Mouse (Mus musculus) layer of hippocampus, postnatal 10 days (tissue): ENCODE measurements at regions not wholly inside any gene's neighbourhood (a gene's known extent, or its start where the extent isn't known, plus 50 kb on each side); places are given as distances from the start of the nearest gene placed in this dataset.

Source experiments
- DNase-seq, 2 experiments: peaks; one replicate each; pipeline ENCODE4 v3.0.0; 2021; ENCODE audit warnings: low spot score in 2 of 2
- microRNA-seq, 2 experiments: library from miRNA; unstranded; fragments of <30 nt; microRNA quantifications; one replicate each; pipeline ENCODE4 v1.2.0; 2021

GRCm38 (mm10) chr16:50717306-50718017, 126.5 kb upstream of the Ccdc54 start:
- DNase-seq = peak; percentile 63 to 66

GRCm38 (mm10) chr16:50709727-50710126, 118.8 kb upstream of the Ccdc54 start:
- DNase-seq = no peak

- DNase-seq = no peak
These were observed 117.0 kb upstream of the Ccdc54 start for GRCm38 (mm10) chr16:50707906-50708305.

- DNase-seq = no peak
These were observed 115.0 kb upstream of the Ccdc54 start for GRCm38 (mm10) chr16:50705921-50706320.

- no peak for DNase-seq
These were observed 110.0 kb upstream of the Ccdc54 start for GRCm38 (mm10) chr16:50700811-50701517.

GRCm38 (mm10) chr16:50700123-50700522, 109.2 kb upstream of the Ccdc54 start:
- DNase-seq = no peak

GRCm38 (mm10) chr16:50697722-50698121, 106.8 kb upstream of the Ccdc54 start:
- no peak for DNase-seq

GRCm38 (mm10) chr16:50696052-50696451, 105.1 kb upstream of the Ccdc54 start:
- DNase-seq = no peak

- DNase-seq = no peak
These were observed 103.1 kb upstream of the Ccdc54 start for GRCm38 (mm10) chr16:50694045-50694444.

- DNase-seq = no peak
These were observed 99.9 kb upstream of the Ccdc54 start for GRCm38 (mm10) chr16:50690818-50691217.

GRCm38 (mm10) chr16:50689525-50689924, 98.6 kb upstream of the Ccdc54 start:
- DNase-seq = no peak

- DNase-seq = no peak
These were observed 98.0 kb upstream of the Ccdc54 start for GRCm38 (mm10) chr16:50688818-50689506.

GRCm38 (mm10) chr16:50679698-50680097, 88.7 kb upstream of the Ccdc54 start:
- no peak for DNase-seq

GRCm38 (mm10) chr16:50673339-50673738, 82.4 kb upstream of the Ccdc54 start:
- DNase-seq = no peak

- DNase-seq = peak in 1 of 2 experiments; percentile 12
These were observed 81.8 kb upstream of the Ccdc54 start for GRCm38 (mm10) chr16:50672713-50673112.

- no peak for DNase-seq
These were observed 80.2 kb upstream of the Ccdc54 start for GRCm38 (mm10) chr16:50671170-50671569.

- DNase-seq = no peak
These were observed 73.3 kb upstream of the Ccdc54 start for GRCm38 (mm10) chr16:50664240-50664639.

Small RNA genes in the stretch of these regions (microRNA-seq; reads per million reads assigned to microRNA genes)
- 0 reads per million in 2 experiments for gene Mir6363
